Mouse (Mus musculus) embryonic facial prominence, embryonic 14.5 days (tissue): ENCODE data around the gene Matn4. TPM values are rescaled to one million over a fixed set of nuclear protein-coding genes. Genes with fewer than 3 reads are reported as not detected.

Experiments used
- ATAC-seq: fragments of 200-750 bp; cut with Nextera tagmentation; 2 replicates; pipeline ENCODE4 v1.8.0; 2017; ENCODE audit warnings: low read depth, moderate number of reproducible peaks, moderate TSS enrichment
- DNase-seq: peaks from one replicate; pipeline ENCODE4 v3.0.0-alpha.2; 2015; ENCODE audit warnings: low spot score
- H3K27ac ChIP-seq: fragments of 300-500 bp; sonication (generic); replicated peaks from 2 replicates; pipeline ENCODE4 v1.5.1; 2014; ENCODE audit warnings: low read depth, mild to moderate bottlenecking, low read length, moderate library complexity
- H3K27me3 ChIP-seq: fragments of 300-500 bp; sonication (generic); replicated peaks from 2 replicates; pipeline ENCODE4 v1.6.1; 2014; ENCODE audit warnings: low read length; ENCODE audit not compliant: control insufficient read depth, insufficient read depth
- H3K36me3 ChIP-seq: fragments of 300-500 bp; sonication (generic); 2 replicates; pipeline ENCODE4 v1.6.1; 2014; ENCODE audit warnings: low read length, mixed read lengths; ENCODE audit not compliant: control insufficient read depth, insufficient read depth
- H3K4me1 ChIP-seq: fragments of 300-500 bp; sonication (generic); 2 replicates; pipeline ENCODE4 v1.6.1; 2014; ENCODE audit warnings: antibody characterized with exemption, low read length; ENCODE audit not compliant: control insufficient read depth, insufficient read depth
- H3K4me2 ChIP-seq: fragments of 300-500 bp; sonication (generic); 2 replicates; pipeline ENCODE4 v1.6.1; 2014; ENCODE audit warnings: low read depth, mild to moderate bottlenecking, low read length, moderate library complexity, mixed read lengths
- H3K4me3 ChIP-seq: fragments of 300-500 bp; sonication (generic); 2 replicates; pipeline ENCODE4 v1.5.1; 2014; ENCODE audit warnings: low read depth, mild to moderate bottlenecking, low read length
- H3K9ac ChIP-seq: fragments of 300-500 bp; sonication (generic); 2 replicates; pipeline ENCODE4 v1.6.1; 2014; ENCODE audit warnings: low read depth, mild to moderate bottlenecking, low read length, moderate library complexity, mixed read lengths
- H3K9me3 ChIP-seq: fragments of 300-500 bp; sonication (generic); 2 replicates; pipeline ENCODE4 v1.6.1; 2016; ENCODE audit warnings: low read length; ENCODE audit not compliant: control insufficient read depth
- WGBS: fragments of 180-500 bp; shearing (Covaris S2); extraction: QIAGEN DNeasy Blood & Tissue Kit; methylation state at CpG from one replicate; pipeline ENCODE4 v1.1.7; 2014; 5-methylcytosine and 5-hydroxymethylcytosine counted together
- polyA plus RNA-seq: library from polyadenylated mRNA; unstranded; fragments of >200 nt; fragmentation: Nextera tagmentation; extraction: Ambion mirVana; gene quantifications from 2 replicates; pipeline ENCODE4 v1.2.1, GENCODE M21; 2014

The Matn4 gene
- polyA plus RNA-seq, 1 experiment from 2014 or later: 15.6 TPM

DNA sequence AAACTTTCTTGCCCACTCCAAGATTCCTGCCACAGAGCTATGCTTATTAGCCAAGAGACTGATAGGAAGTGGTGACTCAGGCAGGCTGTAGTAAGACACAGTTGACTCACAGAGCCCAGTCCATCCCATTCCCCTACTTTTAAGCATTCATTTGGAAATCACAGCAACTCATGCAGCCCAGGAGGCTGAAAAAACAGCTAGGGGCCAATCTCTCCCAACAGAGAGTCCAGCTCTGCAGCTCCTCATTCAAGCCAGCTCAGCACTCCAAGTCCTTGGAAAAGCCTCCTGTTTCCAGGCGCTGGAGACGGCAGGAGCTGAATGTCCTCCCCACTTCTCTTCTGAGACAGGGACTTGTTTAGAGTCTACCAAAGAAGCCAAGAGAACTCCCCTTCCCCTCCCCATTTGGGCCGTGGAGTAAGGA is 34.1 kb upstream of the Matn4 start:
- H3K9ac ChIP-seq: no peak overlapping the region
- H3K36me3 ChIP-seq: no peaks in the 10 kb centered on the region
- DNase-seq (no peak), ATAC-seq (no peak)
- H3K4me2 ChIP-seq: no peak overlapping the region
- H3K4me1 ChIP-seq: peaks cover 66% of the 10 kb centered on the region
- no peaks in the 10 kb centered on the region for H3K9me3 ChIP-seq
- no peaks in the 10 kb centered on the region for H3K27me3 ChIP-seq
- no peak overlapping the region for H3K27ac ChIP-seq
- WGBS: 64% methylated on average over 3 of the region's 3 CpGs
- no peak overlapping the region for H3K4me3 ChIP-seq

DNA sequence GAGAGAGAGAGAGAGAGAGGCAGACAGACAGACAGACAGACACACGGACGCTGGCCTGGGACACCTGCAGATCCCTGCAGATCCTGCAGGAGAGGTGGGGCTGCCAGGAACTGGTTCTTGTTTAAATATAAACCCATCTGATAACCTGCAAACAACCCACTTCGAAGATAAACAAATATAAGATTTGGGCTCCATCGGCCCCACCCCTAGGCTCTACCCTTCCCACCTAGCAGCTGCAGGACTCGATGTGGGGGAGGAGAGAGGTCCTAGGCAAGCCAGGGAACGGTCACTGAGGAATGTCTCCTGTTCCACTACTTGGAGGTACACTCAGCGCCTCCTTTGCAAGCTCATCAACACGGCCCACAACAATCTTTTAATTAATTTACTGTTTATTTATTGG is 33.3 kb upstream of the Matn4 start:
- Histone ChIP-seq H3K9ac (no peak overlapping the region), H3K4me3 (no peak overlapping the region), H3K4me1 (peaks cover 70% of the 10 kb centered on the region), H3K27me3 (no peaks in the 10 kb centered on the region), H3K27ac (no peak overlapping the region), H3K36me3 (no peaks in the 10 kb centered on the region), H3K4me2 (no peak overlapping the region), H3K9me3 (no peaks in the 10 kb centered on the region)
- DNase-seq (no peak), ATAC-seq (no peak)
- 58% methylated on average over 8 of the region's 8 CpGs for WGBS

GRCm38 (mm10) chr2:164437710-164438109 is 32.8 kb upstream of the Matn4 start:
- H3K4me2 ChIP-seq: no peak overlapping the region
- peaks cover 74% of the 10 kb centered on the region for H3K4me1 ChIP-seq
- 57% methylated on average over 6 of the region's 6 CpGs for WGBS

GRCm38 (mm10) chr2:164436961-164437360 is 32.0 kb upstream of the Matn4 start:
- 54% methylated on average over 3 of the region's 3 CpGs for WGBS
- DNase-seq (peak; percentile 36), ATAC-seq (0 out of 2 replicates have a peak, but pooled peaks have one; percentile 9)
- Histone ChIP-seq H3K4me2 (peak overlapping the region; percentile 15; the same call in 1 of the 2 replicates), H3K4me1 (peaks cover 82% of the 10 kb centered on the region), H3K9me3 (no peaks in the 10 kb centered on the region), H3K27ac (peak overlapping the region; percentile 81), H3K9ac (peak overlapping the region; percentile 8; the same call in 1 of the 2 replicates), H3K27me3 (no peaks in the 10 kb centered on the region), H3K36me3 (no peaks in the 10 kb centered on the region), H3K4me3 (no peak overlapping the region)

More at GRCm38 (mm10) chr2:164437710-164438109, 32.8 kb upstream of the Matn4 start:
- 0 out of 2 replicates have a peak overlapping the region, but pooled peaks have one; percentile 81 for H3K27ac ChIP-seq
- H3K27me3 ChIP-seq: no peaks in the 10 kb centered on the region
- no peaks in the 10 kb centered on the region for H3K36me3 ChIP-seq
- ATAC-seq: no peak
- H3K9me3 ChIP-seq: no peaks in the 10 kb centered on the region
- DNase-seq: no peak
- H3K9ac ChIP-seq: no peak overlapping the region
- no peak overlapping the region for H3K4me3 ChIP-seq

DNA sequence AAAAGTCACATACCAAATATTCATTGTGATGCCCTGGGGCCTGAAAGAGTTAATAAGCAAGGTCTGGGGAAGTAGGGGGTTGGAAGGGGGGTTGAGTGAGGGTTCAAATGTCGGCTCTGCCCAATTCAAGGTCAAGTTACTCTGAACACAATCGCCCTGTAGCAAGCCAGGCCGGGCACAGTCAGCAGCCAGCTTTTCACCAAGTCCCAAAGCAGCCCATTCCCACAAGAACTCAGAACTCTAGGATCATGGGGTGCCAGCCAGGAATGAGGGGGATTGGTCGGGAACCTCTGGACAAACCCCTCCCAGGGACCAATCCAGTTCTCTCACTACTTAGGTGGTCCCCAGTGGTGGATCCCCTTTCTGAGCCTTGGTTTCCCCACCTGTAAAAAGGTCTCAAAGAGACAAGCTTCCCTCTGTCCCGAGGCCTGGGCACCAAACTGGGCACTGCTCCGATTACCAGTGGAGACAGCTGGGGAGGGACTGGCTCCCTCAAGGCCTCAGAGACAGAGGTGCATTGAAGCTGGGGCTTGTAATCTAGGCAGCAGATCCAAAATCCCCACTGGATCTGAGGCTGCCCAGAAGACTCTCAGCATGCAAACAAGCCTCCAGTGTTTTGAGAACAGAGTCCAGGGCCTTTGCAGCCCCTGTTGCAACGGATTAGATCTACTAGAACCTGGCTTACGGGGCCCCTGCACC is 31.4 kb upstream of the Matn4 start:
- Histone ChIP-seq H3K9me3 (no peaks in the 10 kb centered on the region), H3K27ac (peak overlapping the region; percentile 81), H3K4me3 (no peak overlapping the region), H3K36me3 (no peaks in the 10 kb centered on the region), H3K27me3 (no peaks in the 10 kb centered on the region), H3K9ac (peak overlapping the region; percentile 8; the same call in 1 of the 2 replicates), H3K4me2 (peak overlapping the region; percentile 23), H3K4me1 (peaks cover 83% of the 10 kb centered on the region)
- WGBS: 15% methylated on average over 8 of the region's 8 CpGs
- DNase-seq (peak; percentile 30), ATAC-seq (no peak)

DNA sequence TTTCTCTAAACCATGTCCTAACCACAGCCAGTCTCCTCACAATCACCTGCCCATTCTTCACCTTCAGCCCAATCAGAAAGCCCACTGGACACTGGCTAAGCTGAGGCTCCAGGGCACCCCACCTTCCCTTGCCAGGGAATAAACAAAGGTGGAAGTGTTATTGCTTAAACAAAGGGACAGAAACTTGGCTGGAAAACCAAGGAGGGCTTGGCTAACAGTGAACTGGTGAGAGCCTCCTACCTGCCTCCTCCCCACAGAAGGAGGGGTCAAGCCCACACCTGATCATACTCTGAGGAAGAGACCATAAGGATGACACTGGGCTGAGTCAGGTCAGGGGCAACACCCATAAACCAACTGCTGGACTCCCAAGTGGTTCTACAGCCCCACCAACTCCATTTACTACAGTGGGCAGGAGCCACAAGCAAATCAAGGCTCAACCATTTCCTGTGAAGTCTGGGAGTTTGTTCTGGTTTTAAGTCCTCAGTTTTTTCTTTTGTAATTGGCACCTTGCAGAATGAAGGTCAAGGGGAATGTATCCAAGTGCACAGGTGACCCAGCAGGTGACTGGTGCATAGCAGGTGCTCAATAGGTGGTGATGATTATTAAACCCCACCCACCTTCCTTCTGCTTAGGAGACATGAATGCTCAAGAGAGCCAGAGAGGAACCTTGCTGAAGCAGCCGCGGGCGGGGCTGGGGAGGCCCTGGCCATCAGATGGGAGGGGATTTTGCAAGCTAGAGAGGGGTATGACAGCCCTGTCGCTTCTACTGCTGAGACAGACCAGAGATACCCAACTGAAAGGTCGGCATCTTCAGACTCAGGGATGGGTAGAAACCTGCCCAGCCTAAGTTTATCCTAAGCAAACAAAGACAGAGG is 30.5 kb upstream of the Matn4 start:
- no peak for DNase-seq
- Histone ChIP-seq H3K27ac (peak overlapping the region; percentile 81), H3K4me2 (peak overlapping the region; percentile 23; the same call in 1 of the 2 replicates), H3K4me1 (peaks cover 84% of the 10 kb centered on the region), H3K9me3 (no peaks in the 10 kb centered on the region), H3K27me3 (no peaks in the 10 kb centered on the region), H3K36me3 (no peaks in the 10 kb centered on the region), H3K4me3 (no peak overlapping the region), H3K9ac (no peak overlapping the region)
- 38% methylated on average over 5 of the region's 5 CpGs for WGBS
- ATAC-seq: no peak

DNA sequence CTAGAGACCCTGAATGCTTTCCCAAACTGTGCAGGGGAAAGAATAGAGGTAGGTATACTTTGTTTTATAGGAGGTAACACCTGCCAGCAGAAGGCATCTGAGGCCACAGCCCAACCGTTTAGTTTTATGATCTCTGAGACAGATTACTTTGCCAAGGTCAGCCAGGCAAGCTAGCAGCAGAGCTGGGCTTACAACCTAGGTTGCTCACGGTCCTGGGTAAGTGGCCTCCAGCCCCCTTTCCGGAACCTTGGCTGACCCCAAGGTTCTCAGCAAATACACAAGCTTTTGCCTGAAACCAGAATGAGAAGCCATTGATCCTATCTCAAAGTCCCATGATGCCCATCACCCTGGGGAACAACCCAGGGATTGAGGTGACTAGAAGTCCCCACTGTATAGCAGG is 29.7 kb upstream of the Matn4 start:
- no peaks in the 10 kb centered on the region for H3K27me3 ChIP-seq
- H3K36me3 ChIP-seq: no peaks in the 10 kb centered on the region
- no peak overlapping the region for H3K27ac ChIP-seq
- no peak overlapping the region for H3K4me2 ChIP-seq
- 70% methylated on average over 3 of the region's 3 CpGs for WGBS
- no peak overlapping the region for H3K4me3 ChIP-seq
- H3K9ac ChIP-seq: no peak overlapping the region
- no peak for DNase-seq
- ATAC-seq: no peak
- H3K4me1 ChIP-seq: peaks cover 77% of the 10 kb centered on the region
- H3K9me3 ChIP-seq: no peaks in the 10 kb centered on the region

DNA sequence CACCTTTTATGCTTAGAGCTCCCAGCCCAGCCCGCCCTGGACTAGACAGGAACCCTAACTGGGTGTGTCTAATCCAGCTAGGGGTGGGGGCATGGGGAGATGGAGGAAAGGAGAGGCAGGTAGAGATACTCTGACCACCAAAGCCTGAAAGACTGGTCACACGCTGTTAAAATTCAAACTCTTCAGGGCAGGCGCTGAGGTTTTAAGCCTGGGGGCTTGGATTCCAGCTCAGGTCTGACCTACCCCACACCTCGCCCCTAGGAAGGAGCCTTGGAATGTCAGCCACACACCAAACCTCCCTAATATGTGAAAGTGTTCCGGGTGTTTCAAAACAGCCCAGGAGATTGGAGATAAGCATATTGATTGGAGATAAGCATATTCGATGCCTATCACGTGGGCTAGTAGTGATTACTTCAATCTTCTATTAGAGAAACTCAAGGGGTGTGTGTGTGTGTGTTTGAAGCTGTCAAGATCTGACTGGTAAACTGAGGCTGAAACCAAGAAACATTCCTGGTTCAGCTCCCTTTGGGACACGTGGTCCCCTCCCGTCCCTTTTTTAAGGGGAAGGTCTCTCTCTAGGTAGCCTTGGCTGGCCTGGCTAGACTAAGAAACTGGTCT is 28.4 kb upstream of the Matn4 start:
- 69% methylated on average over 9 of the region's 9 CpGs for WGBS
- H3K9me3 ChIP-seq: no peaks in the 10 kb centered on the region
- ATAC-seq (0 out of 2 replicates have a peak, but pooled peaks have one; percentile 2), DNase-seq (no peak)
- no peak overlapping the region for H3K4me3 ChIP-seq
- no peaks in the 10 kb centered on the region for H3K27me3 ChIP-seq
- no peak overlapping the region for H3K9ac ChIP-seq
- peak overlapping the region; percentile 44 for H3K4me2 ChIP-seq
- peaks cover 66% of the 10 kb centered on the region for H3K4me1 ChIP-seq
- H3K27ac ChIP-seq: peak overlapping the region; percentile 65
- peaks cover 12% of the 10 kb centered on the region for H3K36me3 ChIP-seq
